Mouse (Mus musculus): Measurements from ENCODE around the gene Ubxn11. TPM values are rescaled to one million over a fixed set of nuclear protein-coding genes. Genes with fewer than 3 reads are reported as not detected.
"Not testable (repeated sequence)": the region's sequence is repeated elsewhere in the genome, so short reads cannot be mapped to it uniquely, and the experiment has no call there.

Gene Ubxn11
- polyA plus RNA-seq, 1 experiment from 2014 or later = 2.1 TPM

DNA sequence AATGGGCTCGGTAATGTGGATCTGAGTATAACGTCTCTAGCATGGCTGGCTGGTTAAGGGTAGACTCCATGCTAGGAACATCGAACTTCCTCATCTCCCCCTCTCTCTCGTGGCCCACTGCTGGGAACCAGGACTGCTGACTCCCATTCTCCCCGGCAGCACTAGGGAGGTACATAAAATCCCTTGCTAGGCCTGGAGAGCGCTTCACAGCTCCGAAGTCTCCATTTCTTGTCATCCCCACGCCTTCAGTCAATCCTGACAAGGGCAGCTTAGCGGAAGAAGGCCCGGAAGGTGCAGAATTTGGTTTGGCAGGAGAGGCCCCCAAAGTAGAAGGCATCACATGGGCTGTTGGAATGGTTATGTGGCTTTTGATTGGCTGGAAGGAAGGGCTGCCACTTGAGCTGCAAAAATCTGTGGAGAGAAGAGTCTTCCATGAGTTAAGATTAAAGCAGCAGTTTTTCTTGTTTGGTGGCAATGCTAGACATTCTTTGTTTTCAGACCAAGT is 53.6 kb downstream of the Ubxn11 start:
- no peak for ATAC-seq (ENCODE audit: extremely low read depth, insufficient number of reproducible peaks, low FRiP score, low TSS enrichment)
- peak overlapping the region; percentile 65 for H3K27ac ChIP-seq (replicated peaks)

DNA sequence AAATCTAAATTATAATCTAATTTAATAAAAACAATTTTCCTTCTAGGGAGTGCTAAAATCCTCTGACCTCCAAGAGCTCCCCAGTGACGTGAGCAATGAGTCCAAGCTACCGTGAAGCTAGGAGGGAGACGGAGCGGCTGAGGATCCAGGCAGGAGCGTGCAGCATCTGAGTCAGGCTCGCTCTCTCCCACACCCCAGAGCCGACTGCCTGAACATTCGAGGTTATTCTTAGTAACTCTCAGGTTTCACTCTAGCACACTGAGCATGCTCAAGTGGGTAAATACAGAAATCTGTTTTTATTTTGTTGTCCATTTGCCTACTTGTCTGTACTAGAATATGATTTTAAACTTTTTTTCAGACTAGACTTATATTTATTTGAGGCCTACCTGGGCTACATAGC is 54.4 kb downstream of the Ubxn11 start:
- peak overlapping the region; percentile 35; the same call in 1 of the 2 replicates for H3K4me2 ChIP-seq
- H3K27me3 ChIP-seq (replicated peaks) = no peaks in the 10 kb centered on the region
- no peak; the same call in 1 of the 2 replicates for ATAC-seq (ENCODE audit: extremely low read depth, insufficient number of reproducible peaks, low FRiP score, low TSS enrichment)
- 31% methylated on average over 8 of the region's 8 CpGs for whole genome bisulfite sequencing
- peaks cover 26% of the 10 kb centered on the region for H3K4me1 ChIP-seq
- H3K4me3 ChIP-seq = no peak overlapping the region
- peaks cover 39% of the 10 kb centered on the region for H3K36me3 ChIP-seq
- no peaks in the 10 kb centered on the region for H3K9me3 ChIP-seq
- peak overlapping the region; percentile 65 for H3K27ac ChIP-seq (replicated peaks)
- H3K9ac ChIP-seq = no peak overlapping the region

More for the DNA sequence above, 53.6 kb downstream of the Ubxn11 start:
- H3K4me3 ChIP-seq = no peak overlapping the region
- no peaks in the 10 kb centered on the region for H3K27me3 ChIP-seq (replicated peaks)
- H3K9ac ChIP-seq = peak overlapping the region; percentile 1; the same call in 1 of the 2 replicates
- H3K4me2 ChIP-seq = 0 out of 2 replicates have a peak overlapping the region, but pooled peaks have one; percentile 35
- H3K9me3 ChIP-seq = no peaks in the 10 kb centered on the region
- WGBS = 81% methylated on average over 10 of the region's 10 CpGs
- peaks cover 47% of the 10 kb centered on the region for H3K36me3 ChIP-seq
- H3K4me1 ChIP-seq = peaks cover 26% of the 10 kb centered on the region

DNA sequence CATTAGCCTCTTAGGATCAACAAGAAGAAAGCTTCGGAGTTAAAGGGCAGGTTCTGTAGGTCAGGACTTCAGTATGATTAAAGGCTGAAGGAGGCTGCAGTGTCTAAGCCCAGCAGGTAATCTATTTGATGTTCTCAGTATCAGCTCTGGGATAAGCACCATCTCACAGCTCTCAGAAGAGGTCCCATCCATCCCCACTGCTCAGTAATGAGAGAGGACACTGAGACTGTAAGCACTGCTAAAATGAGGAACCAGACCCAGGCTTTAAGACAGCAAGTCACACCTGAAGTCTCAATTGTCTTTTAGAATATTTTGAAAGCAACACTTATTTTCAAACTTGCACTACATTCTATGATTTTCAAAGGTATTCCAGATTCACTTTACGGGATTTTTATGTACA is 55.2 kb downstream of the Ubxn11 start:
- peak overlapping the region; percentile 65; the same call in 1 of the 2 replicates for H3K27ac ChIP-seq (replicated peaks)
- no peak overlapping the region for H3K4me3 ChIP-seq
- 53% methylated on average over 2 of the region's 2 CpGs for WGBS
- H3K4me2 ChIP-seq = no peak overlapping the region
- ATAC-seq (ENCODE audit: extremely low read depth, insufficient number of reproducible peaks, low FRiP score, low TSS enrichment) = no peak
- peaks cover 31% of the 10 kb centered on the region for H3K36me3 ChIP-seq
- no peaks in the 10 kb centered on the region for H3K27me3 ChIP-seq (replicated peaks)
- H3K4me1 ChIP-seq = peaks cover 26% of the 10 kb centered on the region
- H3K9me3 ChIP-seq = no peaks in the 10 kb centered on the region
- H3K9ac ChIP-seq = no peak overlapping the region

DNA sequence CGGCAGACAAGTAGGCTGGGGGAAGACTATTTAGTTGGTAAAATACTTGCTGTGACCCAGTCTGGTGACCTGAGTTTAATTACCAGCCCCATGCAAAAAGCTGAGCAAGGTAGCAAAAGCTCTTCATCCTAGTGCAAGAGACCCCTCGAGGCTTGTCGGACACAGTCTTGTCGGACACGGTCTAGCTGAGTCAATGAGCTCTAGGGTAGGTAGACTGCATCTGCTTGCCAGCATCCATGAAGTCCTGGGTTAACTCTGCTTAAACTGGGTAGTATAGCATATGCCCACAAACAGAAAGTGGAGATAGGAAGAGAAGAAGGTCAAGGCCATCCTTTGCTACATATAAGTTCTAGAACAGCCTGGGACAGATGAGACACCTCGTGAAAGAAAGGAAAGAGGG is 56.4 kb downstream of the Ubxn11 start:
- no peak overlapping the region for H3K4me3 ChIP-seq
- H3K4me1 ChIP-seq = peaks cover 26% of the 10 kb centered on the region
- ATAC-seq (ENCODE audit: extremely low read depth, insufficient number of reproducible peaks, low FRiP score, low TSS enrichment) = no peak
- H3K27me3 ChIP-seq (replicated peaks) = no peaks in the 10 kb centered on the region
- peaks cover 20% of the 10 kb centered on the region for H3K36me3 ChIP-seq
- WGBS = 81% methylated on average over 6 of the region's 6 CpGs
- no peaks in the 10 kb centered on the region for H3K9me3 ChIP-seq
- 0 out of 2 replicates have a peak overlapping the region, but pooled peaks have one; percentile 15 for H3K4me2 ChIP-seq
- no peak overlapping the region for H3K9ac ChIP-seq
- no peak overlapping the region for H3K27ac ChIP-seq (replicated peaks)

DNA sequence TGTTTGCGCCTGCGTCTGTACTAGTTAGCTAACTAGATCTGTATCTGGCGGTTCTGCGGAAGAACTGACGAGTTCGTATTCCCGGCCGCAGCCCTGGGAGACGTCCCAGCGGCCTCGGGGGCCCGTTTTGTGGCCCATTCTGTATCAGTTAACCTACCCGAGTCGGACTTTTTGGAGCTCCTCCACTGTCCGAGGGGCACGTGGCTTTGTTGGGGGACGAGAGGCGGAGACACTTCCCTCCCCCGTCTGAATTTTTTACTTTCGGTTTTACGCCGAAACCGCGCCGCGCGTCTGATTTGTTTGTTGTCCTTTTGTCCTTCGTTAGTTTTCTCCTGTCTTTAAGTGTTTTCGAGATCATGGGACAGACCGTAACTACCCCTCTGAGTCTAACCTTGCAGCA is 57.7 kb downstream of the Ubxn11 start:
- peaks cover 32% of the 10 kb centered on the region for H3K4me1 ChIP-seq
- ATAC-seq (ENCODE audit: extremely low read depth, insufficient number of reproducible peaks, low FRiP score, low TSS enrichment); H3K9me3 ChIP-seq; H3K36me3 ChIP-seq; H3K27ac ChIP-seq (replicated peaks); H3K27me3 ChIP-seq (replicated peaks): not testable (repeated sequence)
- peak overlapping the region; percentile 82 for H3K9ac ChIP-seq
- 6% methylated on average over 30 of the region's 30 CpGs for WGBS
- H3K4me2 ChIP-seq = peak overlapping the region; percentile 68
- peak overlapping the region; percentile 63 for H3K4me3 ChIP-seq

DNA sequence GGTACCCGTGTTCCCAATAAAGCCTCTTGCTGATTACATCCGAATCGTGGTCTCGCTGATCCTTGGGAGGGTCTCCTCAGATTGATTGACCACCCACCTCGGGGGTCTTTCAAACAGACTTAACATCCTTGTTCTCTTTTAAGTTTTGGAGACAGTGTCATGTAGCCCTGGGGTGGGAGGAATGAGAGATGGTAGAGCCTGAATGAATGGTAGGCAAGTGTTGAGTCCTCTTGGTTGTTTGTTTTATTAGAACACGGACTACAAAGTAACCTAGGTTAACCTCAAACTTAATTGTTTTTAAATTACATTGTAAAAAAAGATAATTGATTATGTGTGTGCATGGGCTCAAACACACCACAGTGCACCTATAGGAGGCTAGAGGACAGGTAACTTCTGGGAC is 62.2 kb downstream of the Ubxn11 start:
- Histone ChIP-seq H3K4me1 (peaks cover 21% of the 10 kb centered on the region), H3K9ac (no peak overlapping the region), H3K4me3 (no peak overlapping the region), H3K4me2 (peak overlapping the region; percentile 22; the same call in 1 of the 2 replicates), H3K27ac (replicated peaks) (peak overlapping the region; percentile 51), H3K27me3 (replicated peaks) (no peaks in the 10 kb centered on the region), H3K9me3 (no peaks in the 10 kb centered on the region), H3K36me3 (peaks cover 32% of the 10 kb centered on the region)
- 85% methylated on average over 5 of the region's 6 CpGs for WGBS
- no peak for ATAC-seq (ENCODE audit: extremely low read depth, insufficient number of reproducible peaks, low FRiP score, low TSS enrichment)

DNA sequence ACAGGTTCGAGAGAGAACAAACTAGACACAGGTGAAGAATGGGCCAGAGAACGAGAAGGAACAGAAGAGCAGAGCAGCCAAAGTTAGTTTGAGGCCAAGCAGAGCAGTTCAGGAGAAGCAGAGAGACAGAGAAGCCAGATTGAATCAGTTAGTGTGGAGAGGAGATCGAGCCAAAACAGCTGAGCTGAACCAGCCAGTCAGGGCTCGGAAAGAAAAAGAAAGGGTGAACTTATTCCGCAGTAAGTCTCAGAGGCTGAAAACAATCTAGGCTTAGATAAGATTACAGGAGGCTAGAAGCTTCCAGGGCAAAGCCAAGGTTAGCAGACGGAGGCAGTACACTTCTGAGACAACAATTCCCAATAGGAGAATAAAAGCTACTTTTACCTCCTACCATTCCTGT is 62.7 kb downstream of the Ubxn11 start:
- no peaks in the 10 kb centered on the region for H3K27me3 ChIP-seq (replicated peaks)
- H3K4me2 ChIP-seq = peak overlapping the region; percentile 22
- 25% methylated on average over 6 of the region's 6 CpGs for WGBS
- no peak for ATAC-seq (ENCODE audit: extremely low read depth, insufficient number of reproducible peaks, low FRiP score, low TSS enrichment)
- H3K9ac ChIP-seq = peak overlapping the region; percentile 0; the same call in 1 of the 2 replicates
- peaks cover 32% of the 10 kb centered on the region for H3K36me3 ChIP-seq
- peaks cover 21% of the 10 kb centered on the region for H3K4me1 ChIP-seq
- H3K27ac ChIP-seq (replicated peaks) = peak overlapping the region; percentile 51
- H3K9me3 ChIP-seq = no peaks in the 10 kb centered on the region
- no peak overlapping the region for H3K4me3 ChIP-seq

DNA sequence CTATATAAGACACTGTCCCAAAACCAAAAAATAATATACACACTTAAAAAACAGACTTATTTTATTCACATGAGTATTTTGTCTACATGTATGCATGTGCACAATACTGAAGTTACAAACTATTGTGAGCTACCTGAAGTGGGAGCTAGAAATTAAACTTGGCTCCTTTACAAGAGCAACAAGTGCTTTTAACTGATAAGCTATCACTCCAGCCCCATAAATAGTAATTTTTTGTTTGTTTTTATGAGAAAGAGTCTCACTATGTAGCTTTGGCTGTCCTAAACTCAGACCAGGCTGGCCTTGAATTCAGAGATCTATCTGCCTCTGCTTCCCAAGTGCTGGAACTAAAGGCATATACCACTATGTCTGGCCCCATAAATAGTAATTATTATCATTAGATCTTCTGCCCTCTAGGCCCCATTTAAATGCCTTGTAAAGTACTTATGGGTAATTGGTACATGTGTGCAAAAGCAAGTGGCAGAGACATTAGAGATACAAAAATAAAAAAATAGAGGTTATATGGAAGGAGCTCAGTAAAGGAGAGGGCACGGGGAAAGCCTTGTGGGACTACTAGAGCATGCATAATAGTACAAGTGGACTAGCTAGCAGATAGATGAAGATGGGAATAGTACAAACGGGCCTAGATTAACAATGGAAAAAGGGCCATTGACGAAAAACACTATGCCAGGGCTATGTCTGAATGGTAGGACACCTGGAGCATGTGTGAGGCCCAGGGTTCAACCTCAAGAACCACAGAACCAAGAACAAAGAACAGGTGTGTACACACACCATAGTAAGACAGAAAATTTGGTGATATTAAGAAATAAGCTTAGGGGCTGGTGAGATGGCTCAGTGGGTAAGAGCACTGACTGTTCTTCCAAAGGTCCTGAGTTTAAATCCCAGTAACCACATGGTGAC is 63.4 kb downstream of the Ubxn11 start:
- Histone ChIP-seq H3K4me2 (peak overlapping the region; percentile 22; the same call in 1 of the 2 replicates), H3K9me3 (no peaks in the 10 kb centered on the region), H3K4me1 (peaks cover 21% of the 10 kb centered on the region), H3K27me3 (replicated peaks) (no peaks in the 10 kb centered on the region), H3K36me3 (peaks cover 32% of the 10 kb centered on the region), H3K9ac (0 out of 2 replicates have a peak overlapping the region, but pooled peaks have one; percentile 2), H3K4me3 (no peak overlapping the region), H3K27ac (replicated peaks) (peak overlapping the region; percentile 51; the same call in 1 of the 2 replicates)
- 73% methylated on average over 3 of the region's 3 CpGs for WGBS
- ATAC-seq (ENCODE audit: extremely low read depth, insufficient number of reproducible peaks, low FRiP score, low TSS enrichment) = no peak

DNA sequence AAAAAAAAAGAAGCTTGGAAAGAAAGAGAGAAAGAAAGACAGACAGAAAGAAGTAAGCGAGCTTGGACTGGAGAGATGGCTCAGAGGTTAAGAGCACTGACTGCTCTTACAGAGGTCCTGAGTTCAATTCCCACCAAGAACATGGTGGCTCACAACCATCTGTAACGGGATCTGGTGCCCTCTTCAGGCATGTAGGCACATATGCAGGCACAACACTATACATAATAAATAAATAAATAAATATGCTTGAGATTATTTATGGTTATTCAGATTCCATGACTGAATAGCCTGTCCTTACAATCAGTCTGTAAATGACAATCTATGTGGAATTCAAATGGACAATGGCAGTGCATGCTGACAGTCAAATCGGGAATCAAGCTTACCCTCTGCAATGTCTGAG is 64.5 kb downstream of the Ubxn11 start:
- H3K27ac ChIP-seq (replicated peaks) = no peak overlapping the region
- H3K4me1 ChIP-seq = peaks cover 30% of the 10 kb centered on the region
- ATAC-seq (ENCODE audit: extremely low read depth, insufficient number of reproducible peaks, low FRiP score, low TSS enrichment) = no peak
- no peaks in the 10 kb centered on the region for H3K9me3 ChIP-seq
- peaks cover 40% of the 10 kb centered on the region for H3K36me3 ChIP-seq
- H3K27me3 ChIP-seq (replicated peaks) = no peaks in the 10 kb centered on the region
- H3K9ac ChIP-seq = no peak overlapping the region
- WGBS = 85% methylated on average over 3 of the region's 3 CpGs
- no peak overlapping the region for H3K4me2 ChIP-seq
- no peak overlapping the region for H3K4me3 ChIP-seq

DNA sequence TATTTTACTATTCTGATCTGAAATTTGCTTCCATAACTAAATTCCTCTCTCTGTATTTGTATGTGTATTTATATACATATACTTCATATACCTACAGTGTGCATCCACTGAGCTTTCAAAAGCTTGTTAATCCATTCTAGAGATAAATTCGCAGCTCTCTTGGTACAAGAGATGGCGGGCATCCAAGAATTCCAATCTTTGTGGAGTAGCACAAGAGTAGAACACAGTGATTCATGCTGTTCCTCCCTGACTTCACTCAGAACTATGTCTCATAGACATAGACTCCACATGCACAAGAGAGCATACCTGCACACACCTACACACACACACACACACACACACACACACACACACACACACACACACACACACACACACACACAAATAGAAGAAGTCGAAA is 70.0 kb downstream of the Ubxn11 start:
- H3K4me2 ChIP-seq = no peak overlapping the region
- no peak overlapping the region for H3K4me3 ChIP-seq
- H3K27me3 ChIP-seq (replicated peaks) = no peaks in the 10 kb centered on the region
- peaks cover 29% of the 10 kb centered on the region for H3K36me3 ChIP-seq
- ATAC-seq (ENCODE audit: extremely low read depth, insufficient number of reproducible peaks, low FRiP score, low TSS enrichment) = no peak
- peaks cover 21% of the 10 kb centered on the region for H3K4me1 ChIP-seq
- 46% methylated on average over 3 of the region's 3 CpGs for WGBS
- H3K9ac ChIP-seq = no peak overlapping the region
- 0 out of 2 replicates have a peak overlapping the region, but pooled peaks have one; percentile 20 for H3K27ac ChIP-seq (replicated peaks)
- no peaks in the 10 kb centered on the region for H3K9me3 ChIP-seq

Data from heart, embryonic 13.5 days (tissue).